Mouse (Mus musculus) thymus, postnatal 10 days (tissue): ENCODE data around the gene Samd7.
A peak's percentile ranks its signal among the peaks of the same experiment; 100 is the strongest.

Experiments used
- DNase-seq, 2 experiments: peaks; one replicate each; pipeline ENCODE4 v3.0.0; 2021; ENCODE audit warnings: low spot score in 2 of 2

Gene Samd7

DNA sequence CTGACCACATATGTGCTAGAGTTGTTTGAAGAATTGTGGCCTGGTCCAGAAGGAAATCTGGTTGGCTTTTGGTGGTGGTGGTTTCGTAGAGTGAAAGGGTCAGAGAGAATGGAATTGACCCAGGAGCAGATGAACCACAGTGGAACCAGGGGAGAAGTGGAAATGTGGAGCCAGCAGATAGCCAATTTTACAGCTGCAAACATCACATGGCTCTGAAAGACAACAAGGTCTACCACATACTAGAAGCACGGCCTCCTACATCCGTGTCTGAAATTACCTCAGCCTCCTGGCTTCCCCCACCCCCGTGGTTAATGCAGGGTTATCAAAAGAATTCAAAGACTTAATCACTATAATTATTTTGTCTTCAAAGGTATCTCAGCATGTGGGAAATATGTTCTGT is 18.8 kb downstream of the Samd7 start:
- DNase-seq, result no peak

DNA sequence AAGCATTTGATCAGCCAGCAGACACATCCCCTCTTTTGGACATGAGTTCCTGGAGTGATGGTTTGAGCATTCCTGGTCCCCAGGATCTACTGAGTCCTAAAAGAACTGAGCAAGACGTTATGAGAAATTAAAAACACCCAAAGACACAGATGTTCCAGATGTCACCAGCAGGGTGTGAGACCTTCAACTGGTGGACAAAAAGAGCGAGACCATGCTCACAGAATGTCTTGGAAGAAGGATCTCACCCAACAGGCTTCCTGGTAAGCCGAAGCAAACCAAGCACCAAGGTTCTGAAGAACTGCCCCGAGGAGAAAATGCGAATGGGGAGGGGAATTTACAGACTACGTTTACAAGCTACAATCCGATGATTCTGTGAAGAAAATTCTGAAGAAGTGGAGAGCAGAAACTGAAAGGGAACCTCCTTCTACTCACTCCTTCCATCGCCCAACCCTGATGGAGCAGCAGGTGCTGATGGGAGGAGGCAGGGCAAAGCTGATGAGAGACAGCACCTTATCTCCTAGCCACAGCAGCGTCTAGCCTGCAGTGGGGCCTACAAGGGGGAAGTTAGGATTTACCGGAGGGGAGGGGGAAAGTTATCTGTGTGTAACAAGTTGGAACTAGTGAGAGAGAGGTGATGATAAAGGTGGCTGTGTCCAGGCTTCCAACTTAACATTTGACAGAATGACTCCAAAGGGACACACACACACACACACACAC is 19.4 kb downstream of the Samd7 start:
- peak; percentile 8 to 15 for DNase-seq

DNA sequence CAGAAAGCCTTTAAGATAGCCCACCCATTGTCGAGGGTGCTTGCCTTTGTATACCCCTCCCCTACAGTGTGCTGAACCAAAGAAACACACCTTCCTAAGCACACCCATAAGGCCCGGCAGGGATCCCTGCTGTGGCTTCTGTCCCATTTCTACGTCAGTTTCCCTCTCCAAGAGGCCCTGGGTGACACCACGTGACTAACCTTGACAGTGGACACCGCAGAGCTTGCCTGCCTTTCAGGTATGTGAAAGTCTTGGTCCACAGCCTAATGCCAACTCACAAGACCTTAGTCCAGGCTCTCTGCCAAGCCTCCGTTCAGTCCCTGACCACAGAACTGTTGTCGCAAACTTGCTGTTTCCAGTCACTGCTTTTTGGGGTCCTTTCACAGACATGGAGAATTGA is 20.1 kb downstream of the Samd7 start:
- no peak for DNase-seq

DNA sequence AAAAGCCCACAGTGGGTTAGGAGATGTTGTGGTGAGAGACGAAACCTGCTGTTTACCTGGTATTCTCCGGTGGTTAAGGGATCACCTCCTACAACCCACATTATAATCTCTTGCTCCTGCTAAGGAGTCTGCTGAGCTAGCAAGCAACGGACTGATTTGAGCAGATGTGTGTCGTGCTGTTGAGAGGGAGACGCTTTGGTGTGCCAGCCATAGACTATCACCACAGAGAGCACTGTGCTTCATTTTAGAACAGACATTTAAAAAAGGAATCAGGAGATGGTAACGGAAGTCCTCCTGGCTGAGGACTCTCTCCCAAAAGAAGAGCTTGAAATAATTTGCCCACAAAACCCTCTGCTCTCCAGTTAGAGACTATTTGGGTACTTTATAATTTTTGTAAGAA is 21.2 kb downstream of the Samd7 start:
- DNase-seq, result no peak

DNA sequence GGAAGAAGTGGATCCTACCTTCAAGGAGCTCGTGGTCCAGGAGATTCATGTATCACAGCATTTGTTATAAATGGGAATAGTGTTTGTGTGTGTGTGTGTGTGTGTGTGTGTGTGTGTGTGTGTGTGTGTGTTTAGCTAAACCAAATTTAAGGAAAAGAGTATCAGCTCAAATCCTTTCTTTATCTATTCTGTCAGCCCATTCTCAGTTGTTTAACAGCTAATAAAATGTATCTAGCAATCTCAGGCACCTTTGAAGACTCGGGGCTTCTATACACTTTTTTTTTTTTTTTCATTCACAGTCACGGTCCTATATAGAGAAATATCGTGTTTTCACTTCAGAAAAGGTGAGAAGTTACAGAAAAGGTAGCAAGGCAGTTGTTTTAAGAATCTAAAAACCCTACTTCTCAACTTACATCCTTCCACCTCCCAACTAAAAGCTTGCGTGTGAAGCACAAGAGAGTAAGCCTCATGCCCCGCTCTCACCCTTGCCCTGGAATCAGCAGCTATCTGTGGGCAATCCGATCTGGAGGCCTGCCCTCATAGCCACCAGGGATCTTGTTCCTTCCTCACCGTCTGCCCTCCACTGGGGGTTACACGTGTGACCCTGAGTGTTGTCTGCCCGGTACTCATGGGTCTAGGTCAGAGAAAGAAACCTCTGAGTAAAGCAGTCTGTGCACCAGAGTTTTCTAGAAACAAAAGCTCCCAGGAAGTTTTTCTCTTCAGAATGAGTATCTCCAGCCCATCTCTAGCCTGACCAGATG is 23.8 kb downstream of the Samd7 start:
- no peak for DNase-seq

DNA sequence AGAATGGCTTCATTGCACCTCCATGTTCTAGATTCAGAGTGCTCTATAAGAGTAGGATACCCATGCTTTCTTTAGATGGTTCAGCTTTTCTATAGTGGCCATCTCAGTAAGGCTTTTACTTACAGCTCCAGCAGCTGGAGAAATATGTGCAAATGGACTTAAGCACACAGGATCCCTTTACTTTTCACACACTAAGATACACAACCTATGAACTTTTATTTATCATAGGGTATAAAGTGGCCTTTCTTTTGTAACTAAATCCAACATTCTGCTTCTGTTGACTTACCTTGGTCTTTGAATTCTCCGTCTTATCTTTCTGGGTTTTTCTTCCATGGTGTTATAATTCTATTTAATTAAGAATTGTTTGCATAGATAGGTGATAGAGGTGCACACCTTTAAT is 25.5 kb downstream of the Samd7 start:
- no peak for DNase-seq

DNA sequence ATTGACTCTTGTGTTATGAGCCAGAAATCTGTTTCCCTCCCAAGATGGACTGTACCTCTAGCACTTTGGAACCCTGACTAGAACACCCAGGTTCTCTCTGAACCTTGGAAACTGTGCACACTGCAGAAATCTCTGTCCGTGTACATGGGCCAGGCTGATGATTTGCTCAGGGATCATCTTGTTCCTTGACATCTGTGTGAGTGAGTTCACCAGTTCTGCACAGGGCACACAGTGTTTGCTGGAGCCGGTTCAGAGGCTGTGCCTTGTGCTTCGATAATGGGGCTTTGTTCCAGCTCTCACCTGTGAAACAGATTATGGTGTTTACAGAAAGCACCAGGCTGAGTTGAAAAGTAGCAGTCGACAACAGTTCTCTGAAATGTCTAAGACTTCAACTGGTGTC is 26.5 kb downstream of the Samd7 start:
- DNase-seq, result no peak

DNA sequence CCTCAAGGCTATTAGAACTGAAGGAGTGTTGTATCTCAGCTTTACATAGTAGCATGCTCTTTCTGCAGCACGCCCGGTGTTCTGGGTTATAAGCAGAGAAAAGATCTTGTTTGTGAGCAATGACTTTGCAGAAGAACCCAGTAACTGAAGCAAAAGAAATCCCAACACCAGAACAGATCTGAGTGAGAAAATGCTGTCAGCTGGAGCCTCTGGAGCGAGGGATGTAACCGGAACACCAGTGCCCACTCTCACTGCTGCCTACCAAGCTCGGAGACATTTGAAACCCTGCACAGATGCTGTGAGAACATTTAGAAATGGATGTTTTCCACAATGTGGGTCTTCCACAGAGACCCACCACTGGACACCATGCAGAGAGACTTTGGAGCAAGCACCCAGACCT is 28.6 kb downstream of the Samd7 start:
- no peak for DNase-seq

DNA sequence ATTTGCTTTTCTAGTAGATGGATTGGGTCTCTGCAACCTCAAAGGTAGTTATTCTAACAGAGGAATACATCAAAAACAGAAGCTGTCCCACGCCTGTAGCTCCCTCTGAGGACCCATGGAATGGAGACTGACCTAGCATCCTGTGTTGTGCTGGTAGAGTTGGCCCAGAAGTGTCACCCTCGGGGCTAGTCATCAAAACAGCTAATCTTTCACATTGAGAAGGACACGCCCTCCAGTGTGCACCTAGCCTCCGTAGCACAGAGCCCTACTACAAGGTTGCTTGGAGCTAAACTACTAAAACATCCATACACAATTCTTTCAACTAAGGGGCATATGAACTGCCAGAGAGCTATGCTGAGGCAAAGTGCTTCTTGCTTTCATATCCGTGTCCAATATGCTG is 31.9 kb downstream of the Samd7 start:
- no peak for DNase-seq

DNA sequence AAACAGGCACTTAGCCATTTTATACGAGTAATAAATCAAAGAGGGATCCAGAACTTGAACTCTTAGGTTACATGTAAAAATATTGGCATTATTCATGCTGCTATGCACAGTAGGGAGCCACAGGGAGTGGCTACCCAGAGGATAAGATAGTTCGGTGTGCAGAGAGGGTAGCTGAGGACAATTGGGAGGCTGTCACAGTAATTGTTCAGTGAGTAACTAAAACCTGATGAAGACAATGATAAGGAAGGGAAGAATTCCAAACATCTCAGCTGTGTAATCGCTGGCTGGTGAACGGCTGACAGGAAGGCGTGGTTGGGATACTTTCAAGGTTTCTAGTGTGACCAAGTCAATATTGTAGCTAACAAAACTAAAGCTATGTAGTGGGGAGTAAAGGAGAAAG is 42.4 kb downstream of the Samd7 start:
- no peak for DNase-seq

DNA sequence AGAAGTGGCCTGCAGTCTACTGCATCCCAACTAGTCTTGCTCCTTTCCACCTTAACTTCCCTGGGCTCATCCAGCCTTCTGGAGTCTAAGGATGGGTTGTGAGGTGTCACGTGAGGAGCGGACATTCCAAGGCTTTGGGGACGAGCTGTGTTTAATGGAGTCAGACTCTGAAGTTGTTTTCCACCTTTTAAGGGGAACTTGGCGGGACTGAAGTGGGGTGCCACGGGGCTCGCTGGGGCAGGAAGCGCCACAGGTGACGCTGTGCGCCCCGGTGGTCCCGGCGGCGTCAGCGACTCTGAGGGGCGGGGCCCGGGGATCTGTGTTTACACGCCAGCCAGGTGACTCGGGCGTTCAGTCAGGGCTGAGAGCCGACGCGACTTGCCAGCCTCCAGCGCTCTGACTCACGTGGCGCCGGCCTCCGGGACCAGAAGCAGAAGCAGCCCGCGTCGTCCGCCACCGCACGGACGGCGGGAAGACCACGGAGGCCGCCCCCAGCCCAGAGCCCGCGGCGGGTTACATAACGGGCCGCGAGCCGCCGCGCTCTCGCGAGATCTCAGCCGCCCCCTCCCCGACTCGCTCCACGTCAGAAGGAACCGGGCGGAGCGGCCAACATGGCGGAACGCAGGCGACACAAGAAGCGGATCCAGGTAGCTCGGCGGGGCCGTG is 46.8 kb downstream of the Samd7 start, which contains the start of gene Sec62:
Gene Sec62, plus strand, starts transcription at position 139 of the 666 bp plus-strand sequence.
- peak; percentile 90 to 94 for DNase-seq

DNA sequence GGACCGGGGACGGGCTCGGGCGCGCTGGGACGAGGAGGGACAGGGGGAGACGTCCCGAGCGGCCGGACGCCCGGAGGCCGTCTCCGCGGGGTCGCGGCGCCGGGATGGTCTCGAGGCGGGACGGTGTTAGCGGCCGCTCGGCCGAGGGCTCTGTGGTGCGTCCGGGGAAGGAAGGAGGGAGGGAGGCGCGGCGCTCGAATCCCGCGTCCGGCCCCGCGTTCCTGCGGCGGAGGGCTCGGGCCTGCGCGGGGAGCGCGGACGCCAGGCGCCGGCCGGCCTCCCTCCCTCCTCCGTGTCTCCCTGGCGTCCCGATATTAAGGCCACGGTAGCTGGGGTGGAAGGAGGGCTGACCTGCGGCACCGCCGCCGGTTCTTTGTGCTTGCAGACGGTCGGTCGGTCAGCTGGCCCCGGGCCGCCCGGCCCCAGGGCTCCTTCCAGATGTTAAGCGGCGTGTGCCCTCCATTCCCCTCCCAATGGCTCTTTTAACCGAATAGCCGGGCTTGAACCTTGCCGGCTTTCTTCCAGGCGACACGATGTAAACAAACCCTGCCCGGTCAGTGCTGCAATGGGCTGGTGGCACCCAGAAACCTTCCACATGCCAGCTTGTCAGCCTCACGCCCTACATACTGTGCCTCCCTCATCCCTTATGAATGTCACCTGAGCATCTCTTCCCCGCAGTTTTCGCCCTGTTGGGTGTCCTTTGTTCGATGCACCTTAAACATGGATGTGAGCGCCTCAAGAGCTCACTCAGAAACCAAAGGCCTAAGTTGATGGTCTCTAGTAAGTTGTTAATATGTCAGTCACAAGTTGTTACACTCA is 47.5 kb downstream of the Samd7 start:
- DNase-seq, result peak in 1 of 2 experiments; percentile 11

DNA sequence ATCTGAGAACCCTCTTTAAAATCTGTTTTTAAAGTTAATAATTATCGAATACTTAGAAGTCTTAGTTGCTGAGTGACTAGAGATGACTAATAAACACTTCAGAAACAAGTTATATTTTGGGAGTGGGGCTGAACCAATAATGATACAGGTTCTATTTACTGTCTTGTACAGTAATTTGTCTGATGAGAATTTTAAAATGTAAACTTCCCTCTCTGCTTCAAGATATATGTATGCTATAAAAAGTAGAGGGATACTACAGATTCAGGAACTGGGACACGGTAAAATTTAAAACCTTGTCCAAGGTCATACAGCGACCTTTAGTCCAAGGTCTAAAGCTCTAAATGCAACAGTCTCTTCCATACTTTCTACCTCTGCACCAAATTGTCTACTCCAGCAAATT is 56.1 kb downstream of the Samd7 start:
- no peak for DNase-seq

DNA sequence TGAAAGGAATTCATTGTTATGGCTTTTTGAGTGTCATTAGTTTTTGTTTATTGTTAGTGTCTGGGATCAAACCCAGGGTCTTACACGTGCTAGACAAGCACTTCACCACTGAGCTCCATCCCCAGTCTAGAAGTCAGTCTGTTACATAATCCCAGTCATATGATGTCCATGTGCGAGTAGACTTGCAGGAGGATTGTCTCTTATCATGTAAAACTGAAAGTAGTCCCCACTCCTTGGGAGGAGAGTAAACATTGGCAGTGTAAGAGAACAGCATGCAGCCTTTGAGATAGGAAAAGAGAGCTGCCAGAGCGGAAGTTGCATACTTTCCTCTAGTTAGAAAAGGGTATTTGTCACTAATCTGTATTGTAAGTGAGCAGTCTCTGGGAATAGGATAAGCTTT is 66.8 kb downstream of the Samd7 start:
- DNase-seq, result no peak
